Mouse (Mus musculus) G1E-ER4 (cell line): ENCODE results near the gene Nubp2. TPM values are rescaled to one million over a fixed set of nuclear protein-coding genes. Genes with fewer than 3 reads are reported as not detected.
A peak's percentile ranks its signal among the peaks of the same experiment; 100 is the strongest.

Experiments used
- GATA1 ChIP-seq: IDR thresholded peaks from one replicate; pipeline ENCODE4 v1.8.0; 2012; ENCODE audit warnings: low read length, inconsistent platforms
- polyA plus RNA-seq: library from polyadenylated mRNA; stranded (reverse); fragments of >175 nt; gene quantifications from 2 replicates; pipeline ENCODE4 v1.2.3, GENCODE M21; 2012

Nubp2 gene
- polyA plus RNA-seq, 1 experiment: 61.9 TPM

- TF ChIP-seq GATA1: no peak
Measured at GRCm38 (mm10) chr17:24884391-24884790, 1.8 kb downstream of the Nubp2 start.

- no peak for TF ChIP-seq GATA1
Measured at GRCm38 (mm10) chr17:24881738-24882440, 4.3 kb downstream of the Nubp2 start.

- no peak for TF ChIP-seq GATA1
Measured at GRCm38 (mm10) chr17:24878531-24878930, 7.6 kb downstream of the Nubp2 start.

GRCm38 (mm10) chr17:24878117-24878397, 8.1 kb downstream of the Nubp2 start:
- no peak for TF ChIP-seq GATA1

GRCm38 (mm10) chr17:24877336-24878116, 8.6 kb downstream of the Nubp2 start:
- no peak for TF ChIP-seq GATA1

GRCm38 (mm10) chr17:24874989-24875388, 11.2 kb downstream of the Nubp2 start:
- no peak for TF ChIP-seq GATA1

- no peak for TF ChIP-seq GATA1
Measured at GRCm38 (mm10) chr17:24874405-24874745, 11.8 kb downstream of the Nubp2 start.

GRCm38 (mm10) chr17:24873695-24874404, 12.3 kb downstream of the Nubp2 start:
- no peak for TF ChIP-seq GATA1

GRCm38 (mm10) chr17:24867914-24868313, 18.2 kb downstream of the Nubp2 start:
- no peak for TF ChIP-seq GATA1

GRCm38 (mm10) chr17:24865776-24866175, 20.4 kb downstream of the Nubp2 start, which contains the start of gene Igfals:
Gene Igfals (plus strand): TSS chr17:24865997.
- no peak for TF ChIP-seq GATA1

GRCm38 (mm10) chr17:24861785-24862184, 24.4 kb downstream of the Nubp2 start:
- no peak for TF ChIP-seq GATA1

GRCm38 (mm10) chr17:24860076-24860475, 26.1 kb downstream of the Nubp2 start:
- TF ChIP-seq GATA1: no peak

GRCm38 (mm10) chr17:24858967-24859366, 27.2 kb downstream of the Nubp2 start:
- TF ChIP-seq GATA1: peak; percentile 56

GRCm38 (mm10) chr17:24857831-24858470, 28.2 kb downstream of the Nubp2 start:
- no peak for TF ChIP-seq GATA1

- TF ChIP-seq GATA1: no peak
Measured at GRCm38 (mm10) chr17:24856589-24856988, 29.6 kb downstream of the Nubp2 start.

- no peak for TF ChIP-seq GATA1
Measured at GRCm38 (mm10) chr17:24855838-24856464, 30.2 kb downstream of the Nubp2 start.
